Mouse (Mus musculus): ENCODE results near the gene Hoxc10.

DNA sequence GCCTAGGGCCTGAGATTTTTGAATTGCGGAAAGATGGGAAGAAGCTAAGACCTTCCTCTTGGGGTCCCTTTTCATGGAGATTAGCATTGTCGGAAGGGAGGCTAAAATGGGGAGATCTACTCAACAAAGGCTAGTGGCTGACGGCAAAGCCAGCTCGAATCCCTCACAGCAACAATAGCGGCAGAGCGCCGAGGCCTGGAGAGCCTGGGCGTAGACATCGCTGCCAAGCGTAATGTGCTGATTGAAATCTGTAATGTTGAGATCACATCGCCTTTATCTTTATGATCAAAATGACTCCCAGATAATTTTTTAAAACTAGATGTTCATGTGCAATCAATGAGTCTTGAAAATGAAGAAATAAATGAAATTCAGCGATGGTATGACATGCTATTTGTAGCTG, 32.2 kb upstream of the Hoxc10 start:
- TF ChIP-seq FLI1 (IDR thresholded peaks at IDR 0.05; ENCODE audit: low read length): no peak
- no peak for TF ChIP-seq GATA1 (IDR thresholded peaks at IDR 0.05; ENCODE audit: borderline replicate concordance, low read length)
